Mouse (Mus musculus): ENCODE results near the gene Olfr541. TPM values are rescaled to one million over a fixed set of nuclear protein-coding genes. Genes with fewer than 3 reads are reported as not detected.
"Not testable (repeated sequence)": the region's sequence is repeated elsewhere in the genome, so short reads cannot be mapped to it uniquely, and the experiment has no call there.

Olfr541 gene
- not detected in 2 replicates for polyA plus RNA-seq (2011; ENCODE audit: insufficient read depth, insufficient read length, low read depth, missing spikeins)

GRCm38 (mm10) chr7:140696967-140697366 lies at the start of gene Olfr541:
TSS of gene Olfr541 (plus strand) at chr7:140697267.
- Histone ChIP-seq H3K4me3 (ENCODE audit: low read depth, low read length) (no peak within 1 kb of the TSS), H3K9ac (ENCODE audit: low read depth, poor library complexity, severe bottlenecking) (no peak within 1 kb of the TSS), H3K36me3 (ENCODE audit: control insufficient read depth, insufficient read depth, low read length, poor library complexity, severe bottlenecking) (no peaks in the 10 kb centered on the region), H3K27ac (ENCODE audit: insufficient read depth, low read length) (no peak within 1 kb of the TSS), H3K4me1 (ENCODE audit: control insufficient read depth, insufficient read depth, low read length) (no peaks in the 10 kb centered on the region), H3K27me3 (ENCODE audit: control insufficient read depth, insufficient read depth, low read length, poor library complexity, severe bottlenecking) (no peaks in the 10 kb centered on the region), H3K9me3 (replicated peaks; ENCODE audit: control insufficient read depth, insufficient read depth, low read length, poor library complexity, severe bottlenecking) (no peaks in the 10 kb centered on the region)
- no peak for TF ChIP-seq POLR2A (IDR thresholded peaks at IDR 0.05; ENCODE audit: insufficient read depth, low read length)
- TF ChIP-seq EP300 (IDR thresholded peaks at IDR 0.05; ENCODE audit: insufficient read depth, low read depth, low read length), result no peak
- TF ChIP-seq CTCF (IDR thresholded peaks at IDR 0.05; ENCODE audit: low read depth, low read length), result no peak

DNA sequence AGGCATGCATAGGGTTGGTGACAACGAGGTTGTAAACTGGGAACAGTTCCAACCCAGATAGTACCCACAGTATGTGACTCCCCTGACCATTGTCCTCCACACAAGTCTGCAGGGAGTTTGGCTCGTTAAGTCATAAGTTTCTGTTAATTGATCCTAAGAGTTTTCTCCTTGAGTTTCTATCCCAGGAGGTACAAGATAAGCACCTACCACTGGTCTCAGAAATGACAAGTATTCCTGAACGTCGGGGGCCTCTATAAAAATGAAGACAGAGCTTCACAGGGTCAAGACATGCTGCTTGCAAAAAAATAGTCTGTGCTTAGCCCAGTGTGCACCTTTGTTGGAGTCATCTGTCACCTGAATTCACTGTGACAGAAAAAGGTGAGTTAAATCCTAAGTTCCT lies 37.4 kb upstream of the Olfr541 start, which contains the start of gene Olfr539:
TSS of gene Olfr539 (plus strand) at position 301 of the 400 bp plus-strand sequence.
- Histone ChIP-seq H3K36me3 (ENCODE audit: control insufficient read depth, insufficient read depth, low read length, poor library complexity, severe bottlenecking) (no peaks in the 10 kb centered on the region), H3K27me3 (ENCODE audit: control insufficient read depth, insufficient read depth, low read length, poor library complexity, severe bottlenecking) (no peaks in the 10 kb centered on the region), H3K9ac (ENCODE audit: low read depth, poor library complexity, severe bottlenecking) (no peak within 1 kb of the TSS), H3K4me3 (ENCODE audit: low read depth, low read length) (no peak within 1 kb of the TSS), H3K9me3 (replicated peaks; ENCODE audit: control insufficient read depth, insufficient read depth, low read length, poor library complexity, severe bottlenecking) (no peaks in the 10 kb centered on the region), H3K4me1 (ENCODE audit: control insufficient read depth, insufficient read depth, low read length) (no peaks in the 10 kb centered on the region), H3K27ac (ENCODE audit: insufficient read depth, low read length) (no peak within 1 kb of the TSS)
- TF ChIP-seq CTCF (IDR thresholded peaks at IDR 0.05; ENCODE audit: low read depth, low read length), result no peak
- no peak for TF ChIP-seq POLR2A (IDR thresholded peaks at IDR 0.05; ENCODE audit: insufficient read depth, low read length)
- TF ChIP-seq EP300 (IDR thresholded peaks at IDR 0.05; ENCODE audit: insufficient read depth, low read depth, low read length), result no peak

GRCm38 (mm10) chr7:140670693-140671092 lies 26.4 kb upstream of the Olfr541 start:
- not testable (repeated sequence) for H3K4me1 ChIP-seq (ENCODE audit: control insufficient read depth, insufficient read depth, low read length); H3K36me3 ChIP-seq (ENCODE audit: control insufficient read depth, insufficient read depth, low read length, poor library complexity, severe bottlenecking); H3K27ac ChIP-seq (ENCODE audit: insufficient read depth, low read length); H3K9me3 ChIP-seq (replicated peaks; ENCODE audit: control insufficient read depth, insufficient read depth, low read length, poor library complexity, severe bottlenecking); H3K9ac ChIP-seq (ENCODE audit: low read depth, poor library complexity, severe bottlenecking); H3K27me3 ChIP-seq (ENCODE audit: control insufficient read depth, insufficient read depth, low read length, poor library complexity, severe bottlenecking); H3K4me3 ChIP-seq (ENCODE audit: low read depth, low read length)
- peak; percentile 80 for TF ChIP-seq EP300 (IDR thresholded peaks at IDR 0.05; ENCODE audit: insufficient read depth, low read depth, low read length)

GRCm38 (mm10) chr7:140675863-140676262 lies 21.2 kb upstream of the Olfr541 start:
- peaks cover 2% of the 10 kb centered on the region for H3K9me3 ChIP-seq (replicated peaks; ENCODE audit: control insufficient read depth, insufficient read depth, low read length, poor library complexity, severe bottlenecking)
- no peak for TF ChIP-seq EP300 (IDR thresholded peaks at IDR 0.05; ENCODE audit: insufficient read depth, low read depth, low read length)
- no peak for TF ChIP-seq POLR2A (IDR thresholded peaks at IDR 0.05; ENCODE audit: insufficient read depth, low read length)
- no peak for TF ChIP-seq CTCF (IDR thresholded peaks at IDR 0.05; ENCODE audit: low read depth, low read length)
- H3K4me3 ChIP-seq (ENCODE audit: low read depth, low read length), result no peak overlapping the region
- no peak overlapping the region for H3K9ac ChIP-seq (ENCODE audit: low read depth, poor library complexity, severe bottlenecking)
- no peaks in the 10 kb centered on the region for H3K36me3 ChIP-seq (ENCODE audit: control insufficient read depth, insufficient read depth, low read length, poor library complexity, severe bottlenecking)
- no peaks in the 10 kb centered on the region for H3K27me3 ChIP-seq (ENCODE audit: control insufficient read depth, insufficient read depth, low read length, poor library complexity, severe bottlenecking)
- no peak overlapping the region for H3K27ac ChIP-seq (ENCODE audit: insufficient read depth, low read length)
- peaks cover 2% of the 10 kb centered on the region for H3K4me1 ChIP-seq (ENCODE audit: control insufficient read depth, insufficient read depth, low read length)

GRCm38 (mm10) chr7:140679591-140679990 lies 17.5 kb upstream of the Olfr541 start:
- not testable (repeated sequence) for H3K27me3 ChIP-seq (ENCODE audit: control insufficient read depth, insufficient read depth, low read length, poor library complexity, severe bottlenecking); H3K9ac ChIP-seq (ENCODE audit: low read depth, poor library complexity, severe bottlenecking); H3K4me1 ChIP-seq (ENCODE audit: control insufficient read depth, insufficient read depth, low read length); H3K4me3 ChIP-seq (ENCODE audit: low read depth, low read length); H3K9me3 ChIP-seq (replicated peaks; ENCODE audit: control insufficient read depth, insufficient read depth, low read length, poor library complexity, severe bottlenecking); H3K27ac ChIP-seq (ENCODE audit: insufficient read depth, low read length); H3K36me3 ChIP-seq (ENCODE audit: control insufficient read depth, insufficient read depth, low read length, poor library complexity, severe bottlenecking)

DNA sequence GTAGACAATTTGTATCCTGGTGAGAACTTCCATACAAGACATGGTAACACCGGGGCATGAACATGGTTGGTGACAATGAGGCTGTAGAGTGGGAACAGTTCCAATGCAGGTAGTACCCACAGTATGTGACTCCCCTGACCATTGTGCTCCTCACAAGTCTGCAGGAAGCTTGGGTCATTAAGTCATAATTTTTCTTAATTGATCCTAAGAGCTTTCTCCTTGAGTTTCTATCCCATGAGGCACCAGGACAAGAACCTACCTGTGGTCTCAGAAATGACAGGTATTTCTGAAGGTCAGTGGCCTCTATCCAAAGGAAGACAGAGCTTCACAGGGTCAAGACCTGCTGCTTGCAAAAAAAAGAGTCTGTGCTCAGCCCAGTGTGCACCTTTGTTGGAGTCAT lies 15.4 kb upstream of the Olfr541 start, which contains the start of gene Olfr45:
TSS of gene Olfr45 (plus strand) at position 301 of the 400 bp plus-strand sequence.
- H3K4me3 ChIP-seq (ENCODE audit: low read depth, low read length), result no peak within 1 kb of the TSS
- no peak for TF ChIP-seq CTCF (IDR thresholded peaks at IDR 0.05; ENCODE audit: low read depth, low read length)
- no peak for TF ChIP-seq POLR2A (IDR thresholded peaks at IDR 0.05; ENCODE audit: insufficient read depth, low read length)
- no peak for TF ChIP-seq EP300 (IDR thresholded peaks at IDR 0.05; ENCODE audit: insufficient read depth, low read depth, low read length)
- no peak within 1 kb of the TSS for H3K27ac ChIP-seq (ENCODE audit: insufficient read depth, low read length)
- H3K9me3 ChIP-seq (replicated peaks; ENCODE audit: control insufficient read depth, insufficient read depth, low read length, poor library complexity, severe bottlenecking), result peaks cover 2% of the 10 kb centered on the region
- no peaks in the 10 kb centered on the region for H3K27me3 ChIP-seq (ENCODE audit: control insufficient read depth, insufficient read depth, low read length, poor library complexity, severe bottlenecking)
- no peak within 1 kb of the TSS for H3K9ac ChIP-seq (ENCODE audit: low read depth, poor library complexity, severe bottlenecking)
- H3K4me1 ChIP-seq (ENCODE audit: control insufficient read depth, insufficient read depth, low read length), result no peaks in the 10 kb centered on the region
- H3K36me3 ChIP-seq (ENCODE audit: control insufficient read depth, insufficient read depth, low read length, poor library complexity, severe bottlenecking), result no peaks in the 10 kb centered on the region

All from ES-Bruce4 (cell line).